Mouse (Mus musculus) cortical plate, adult 2 months (tissue): ENCODE data around the gene Lrrc27.

ENCODE experiments used
- CTCF ChIP-seq: fragments of 200-500 bp; IDR thresholded peaks from 2 replicates; pipeline ENCODE4 v1.5.1; 2011; ENCODE audit warnings: mild to moderate bottlenecking, control low read depth, low read length; ENCODE audit not compliant: insufficient read depth; ENCODE audit errors: extremely low read depth
- POLR2A ChIP-seq: fragments of 200-500 bp; IDR thresholded peaks from 2 replicates; pipeline ENCODE4 v1.6.1; 2011; ENCODE audit warnings: mild to moderate bottlenecking, low read length, control low read depth; ENCODE audit not compliant: insufficient read depth; ENCODE audit errors: extremely low read depth

DNA sequence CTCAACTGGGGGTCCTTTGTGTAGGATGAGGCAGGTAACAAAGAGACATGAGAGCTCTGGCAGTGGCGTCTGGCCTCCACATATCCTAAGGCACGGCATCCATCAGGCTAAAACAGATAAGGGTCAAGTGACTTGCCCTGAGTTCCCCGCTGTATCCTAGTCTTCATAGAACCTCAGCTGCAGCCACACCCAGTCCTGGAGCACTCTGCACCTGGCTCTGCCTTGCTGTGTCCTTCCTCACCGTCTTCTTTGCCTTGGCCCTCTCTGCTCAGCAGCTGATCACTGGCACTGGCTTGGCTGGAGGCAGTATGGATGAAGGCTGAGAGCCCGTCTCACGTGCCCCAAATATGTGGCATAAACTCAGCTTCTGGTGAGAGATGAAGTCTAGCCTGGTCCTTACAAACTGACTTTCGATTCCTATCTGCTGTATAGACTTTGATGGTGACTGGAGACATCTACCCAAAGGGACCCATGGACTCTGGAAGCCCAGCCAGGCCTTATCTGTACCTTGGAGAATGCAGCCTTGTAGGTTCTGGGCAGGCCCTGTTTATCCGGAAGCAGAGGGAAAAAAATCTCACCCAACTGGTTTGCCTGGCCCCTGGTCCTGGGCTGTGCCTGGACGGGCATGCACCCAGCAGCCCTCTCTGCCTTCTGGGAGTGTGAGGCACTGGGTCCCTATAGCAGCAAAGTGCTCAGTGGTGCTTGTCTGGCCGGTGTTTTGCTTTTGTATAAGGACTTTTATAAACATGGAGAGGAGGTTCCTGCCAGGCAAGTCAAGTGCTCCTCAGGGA lies 45.2 kb downstream of the Lrrc27 start:
- TF ChIP-seq CTCF (no peak), POLR2A (no peak)
